Mouse (Mus musculus) A20 (cell line): Measurements from ENCODE around the gene Smarcb1.
"Not testable (repeated sequence)": the region's sequence is repeated elsewhere in the genome, so short reads cannot be mapped to it uniquely, and the experiment has no call there.

Experiments used
- DNase-seq: peaks from one replicate; pipeline ENCODE4 v3.0.0-alpha.2; 2011; ENCODE audit warnings: low read depth, low spot score

The Smarcb1 gene

GRCm38 (mm10) chr10:75889406-75890153, 31.8 kb downstream of the Smarcb1 start:
- no peak for DNase-seq

GRCm38 (mm10) chr10:75887504-75887903, 33.9 kb downstream of the Smarcb1 start:
- not testable (repeated sequence) for DNase-seq

GRCm38 (mm10) chr10:75884742-75885141, 36.7 kb downstream of the Smarcb1 start:
- no peak for DNase-seq

GRCm38 (mm10) chr10:75883232-75883552, 38.2 kb downstream of the Smarcb1 start:
- DNase-seq = peak; percentile 84

- no peak for DNase-seq
Measured at GRCm38 (mm10) chr10:75882433-75883231, 38.8 kb downstream of the Smarcb1 start.

GRCm38 (mm10) chr10:75881578-75882432, 39.6 kb downstream of the Smarcb1 start:
- no peak for DNase-seq

- DNase-seq = no peak
Measured at GRCm38 (mm10) chr10:75880771-75881577, 40.4 kb downstream of the Smarcb1 start.

GRCm38 (mm10) chr10:75880351-75880750, 41.1 kb downstream of the Smarcb1 start:
- DNase-seq = no peak

- DNase-seq = no peak
Measured at GRCm38 (mm10) chr10:75878836-75879235, 42.6 kb downstream of the Smarcb1 start.

- DNase-seq = no peak
Measured at GRCm38 (mm10) chr10:75873543-75874170, 47.8 kb downstream of the Smarcb1 start.

GRCm38 (mm10) chr10:75872915-75873542, 48.4 kb downstream of the Smarcb1 start:
- no peak for DNase-seq

- DNase-seq = no peak
Measured at GRCm38 (mm10) chr10:75872025-75872914, 49.1 kb downstream of the Smarcb1 start.

- DNase-seq = no peak
Measured at GRCm38 (mm10) chr10:75861587-75861986, 59.8 kb downstream of the Smarcb1 start.

- DNase-seq = no peak
Measured at GRCm38 (mm10) chr10:75860746-75861145, 60.7 kb downstream of the Smarcb1 start.

- DNase-seq = peak; percentile 97
Measured at GRCm38 (mm10) chr10:75859786-75860470, 61.5 kb downstream of the Smarcb1 start, which contains the start of gene Mif. Mif (minus strand) TSS chr10:75860240.

- DNase-seq = peak; percentile 67
Measured at GRCm38 (mm10) chr10:75859107-75859746, 62.2 kb downstream of the Smarcb1 start.

- DNase-seq = peak; percentile 19
Measured at GRCm38 (mm10) chr10:75857598-75857997, 63.8 kb downstream of the Smarcb1 start.

GRCm38 (mm10) chr10:75856976-75857375, 64.4 kb downstream of the Smarcb1 start:
- DNase-seq = no peak
